Mouse (Mus musculus) midbrain, postnatal 0 days (tissue): Measurements from ENCODE around the gene Cox5b. TPM values are rescaled to one million over a fixed set of nuclear protein-coding genes. Genes with fewer than 3 reads are reported as not detected.
A peak's percentile ranks its signal among the peaks of the same experiment; 100 is the strongest.

Experiments used
- ATAC-seq: fragments of 200-750 bp; cut with Nextera tagmentation; 2 replicates; pipeline ENCODE4 v1.8.0; 2017; ENCODE audit warnings: moderate number of reproducible peaks, mild to moderate bottlenecking, moderate TSS enrichment, moderate library complexity; ENCODE audit not compliant: low FRiP score
- DNase-seq: peaks from one replicate; pipeline ENCODE4 v3.0.0-alpha.2; 2015; ENCODE audit warnings: low spot score
- H3K27ac ChIP-seq: fragments of 300-500 bp; sonication (generic); 2 replicates; pipeline ENCODE4 v1.5.1; 2014; ENCODE audit warnings: low read depth, mild to moderate bottlenecking, low read length, mixed read lengths
- H3K27me3 ChIP-seq: fragments of 300-500 bp; sonication (generic); 2 replicates; pipeline ENCODE4 v1.6.1; 2014; ENCODE audit warnings: low read length, control low read depth, mixed read lengths; ENCODE audit not compliant: insufficient read depth
- H3K36me3 ChIP-seq: fragments of 300-500 bp; sonication (generic); 2 replicates; pipeline ENCODE4 v1.6.1; 2014; ENCODE audit warnings: low read length, control low read depth, mixed read lengths; ENCODE audit not compliant: insufficient read depth
- H3K4me1 ChIP-seq: fragments of 300-500 bp; sonication (generic); 2 replicates; pipeline ENCODE4 v1.6.1; 2014; ENCODE audit warnings: mild to moderate bottlenecking, control low read depth, antibody characterized with exemption, low read length, mixed read lengths; ENCODE audit not compliant: insufficient read depth
- H3K4me2 ChIP-seq: fragments of 300-500 bp; sonication (generic); 2 replicates; pipeline ENCODE4 v1.6.1; 2014; ENCODE audit warnings: low read depth, mild to moderate bottlenecking, low read length, mixed read lengths; ENCODE audit not compliant: poor library complexity, severe bottlenecking
- H3K4me3 ChIP-seq: fragments of 300-500 bp; sonication (generic); 2 replicates; pipeline ENCODE4 v1.5.1; 2014; ENCODE audit warnings: low read depth, mild to moderate bottlenecking, low read length, moderate library complexity
- H3K9ac ChIP-seq: fragments of 300-500 bp; sonication (generic); replicated peaks from 2 replicates; pipeline ENCODE4 v1.6.1; 2014; ENCODE audit warnings: mild to moderate bottlenecking, low read length, moderate library complexity, mixed read lengths; ENCODE audit not compliant: poor library complexity, severe bottlenecking
- H3K9me3 ChIP-seq: fragments of 300-500 bp; sonication (generic); 2 replicates; pipeline ENCODE4 v1.6.1; 2016; ENCODE audit warnings: low read length, control low read depth
- CTCF ChIP-seq: IDR thresholded peaks from 2 replicates; pipeline ENCODE4 v1.5.1; 2016; ENCODE audit warnings: antibody characterized with exemption, mild to moderate bottlenecking
- WGBS: fragments of 180-500 bp; shearing (Covaris S2); extraction: QIAGEN DNeasy Blood & Tissue Kit; methylation state at CpG from one replicate; pipeline ENCODE4 v1.1.7; 2014; 5-methylcytosine and 5-hydroxymethylcytosine counted together
- polyA plus RNA-seq: library from polyadenylated mRNA; unstranded; fragments of >200 nt; fragmentation: Nextera tagmentation; extraction: Ambion mirVana; gene quantifications from 2 replicates; pipeline ENCODE4 v1.2.1, GENCODE M21; 2015
- total RNA-seq: library from RNA; depleted of rRNA; stranded (reverse); fragments of >200 nt; gene quantifications from 2 replicates; pipeline ENCODE4 v1.2.3, GENCODE M21; 2014

Gene Cox5b
- total and polyA plus RNA-seq, 2 experiments from 2014 or later, result 362 to 835 TPM

GRCm38 (mm10) chr1:36707797-36708196 is 16.5 kb downstream of the Cox5b start:
- Histone ChIP-seq H3K9ac (no peak overlapping the region; the same call in 1 of the 2 replicates), H3K4me1 (no peaks in the 10 kb centered on the region; the same call in 1 of the 2 replicates), H3K27me3 (no peaks in the 10 kb centered on the region), H3K27ac (no peak overlapping the region), H3K36me3 (peaks cover 35% of the 10 kb centered on the region), H3K9me3 (no peaks in the 10 kb centered on the region), H3K4me2 (no peak overlapping the region), H3K4me3 (no peak overlapping the region)
- 79% methylated on average over 3 of the region's 3 CpGs for WGBS
- no peak for TF ChIP-seq CTCF
- no peak for DNase-seq
- no peak for ATAC-seq

- TF ChIP-seq CTCF, result no peak
- H3K9me3 ChIP-seq, result no peaks in the 10 kb centered on the region
- 81% methylated on average over 1 of the region's 1 CpGs for WGBS
- peak overlapping the region; percentile 99 for H3K4me3 ChIP-seq
- peaks cover 35% of the 10 kb centered on the region for H3K36me3 ChIP-seq
- H3K9ac ChIP-seq, result peak overlapping the region; percentile 93; the same call in 1 of the 2 replicates
- no peak for DNase-seq
- H3K27me3 ChIP-seq, result no peaks in the 10 kb centered on the region
- H3K27ac ChIP-seq, result no peak overlapping the region
- peak overlapping the region; percentile 81 for H3K4me2 ChIP-seq
- no peaks in the 10 kb centered on the region; the same call in 1 of the 2 replicates for H3K4me1 ChIP-seq
- ATAC-seq, result no peak
Observed at GRCm38 (mm10) chr1:36708626-36709025, 17.4 kb downstream of the Cox5b start.

GRCm38 (mm10) chr1:36709055-36709853 is 18.0 kb downstream of the Cox5b start:
- peak; percentile 58 for DNase-seq
- TF ChIP-seq CTCF, result peak; percentile 71
- 1% methylated on average over 33 of the region's 33 CpGs for WGBS
- Histone ChIP-seq H3K4me1 (no peaks in the 10 kb centered on the region; the same call in 1 of the 2 replicates), H3K4me3 (peak overlapping the region; percentile 99), H3K9ac (peak overlapping the region; percentile 93), H3K9me3 (no peaks in the 10 kb centered on the region), H3K4me2 (peak overlapping the region; percentile 81), H3K27me3 (no peaks in the 10 kb centered on the region), H3K36me3 (peaks cover 29% of the 10 kb centered on the region), H3K27ac (peak overlapping the region; percentile 86)
- ATAC-seq, result peak; percentile 74

- no peaks in the 10 kb centered on the region for H3K9me3 ChIP-seq
- under 1% methylated on average over 28 of the region's 29 CpGs for WGBS
Observed at GRCm38 (mm10) chr1:36709854-36710280, 18.6 kb downstream of the Cox5b start, which contains the start of gene 4933424G06Rik. Gene 4933424G06Rik, plus strand, starts transcription at chr1:36710149.

GRCm38 (mm10) chr1:36711104-36711503 is 19.9 kb downstream of the Cox5b start:
- TF ChIP-seq CTCF, result no peak
- H3K27me3 ChIP-seq, result no peaks in the 10 kb centered on the region
- H3K4me3 ChIP-seq, result no peak overlapping the region
- DNase-seq, result no peak
- peaks cover 11% of the 10 kb centered on the region for H3K36me3 ChIP-seq
- no peaks in the 10 kb centered on the region for H3K9me3 ChIP-seq
- WGBS, result 96% methylated on average over 2 of the region's 2 CpGs
- no peak overlapping the region for H3K9ac ChIP-seq
- H3K4me1 ChIP-seq, result no peaks in the 10 kb centered on the region; the same call in 1 of the 2 replicates
- H3K27ac ChIP-seq, result no peak overlapping the region
- no peak for ATAC-seq
- no peak overlapping the region for H3K4me2 ChIP-seq

More at GRCm38 (mm10) chr1:36709854-36710280, 18.6 kb downstream of the Cox5b start, which contains the start of gene 4933424G06Rik:
- Histone ChIP-seq H3K4me3 (peak within 1 kb of the TSS; percentile 99), H3K9ac (peak within 1 kb of the TSS; percentile 93), H3K4me1 (no peaks in the 10 kb centered on the region; the same call in 1 of the 2 replicates), H3K27ac (peak within 1 kb of the TSS; percentile 86), H3K27me3 (no peaks in the 10 kb centered on the region), H3K36me3 (peaks cover 23% of the 10 kb centered on the region), H3K4me2 (peak within 1 kb of the TSS; percentile 81)
- TF ChIP-seq CTCF, result no peak
- ATAC-seq (peak; percentile 96), DNase-seq (peak; percentile 99)

- Histone ChIP-seq H3K9ac (no peak within 1 kb of the TSS), H3K27ac (no peak within 1 kb of the TSS), H3K36me3 (no peaks in the 10 kb centered on the region), H3K27me3 (no peaks in the 10 kb centered on the region), H3K4me2 (no peak within 1 kb of the TSS), H3K9me3 (no peaks in the 10 kb centered on the region), H3K4me3 (no peak within 1 kb of the TSS), H3K4me1 (no peaks in the 10 kb centered on the region)
- DNase-seq (no peak), ATAC-seq (no peak)
- no peak for TF ChIP-seq CTCF
- WGBS, result 81% methylated on average over 5 of the region's 5 CpGs
Observed at GRCm38 (mm10) chr1:36714311-36714710, 23.1 kb downstream of the Cox5b start, which contains the start of gene Actr1b. Gene Actr1b, minus strand, starts transcription at chr1:36714422.
